Mouse (Mus musculus): ENCODE measurements around the gene Polm. TPM values are rescaled to one million over a fixed set of nuclear protein-coding genes. Genes with fewer than 3 reads are reported as not detected.

The Polm gene
- polyA plus RNA-seq, 1 experiment from 2014 or later = 5.1 TPM

DNA sequence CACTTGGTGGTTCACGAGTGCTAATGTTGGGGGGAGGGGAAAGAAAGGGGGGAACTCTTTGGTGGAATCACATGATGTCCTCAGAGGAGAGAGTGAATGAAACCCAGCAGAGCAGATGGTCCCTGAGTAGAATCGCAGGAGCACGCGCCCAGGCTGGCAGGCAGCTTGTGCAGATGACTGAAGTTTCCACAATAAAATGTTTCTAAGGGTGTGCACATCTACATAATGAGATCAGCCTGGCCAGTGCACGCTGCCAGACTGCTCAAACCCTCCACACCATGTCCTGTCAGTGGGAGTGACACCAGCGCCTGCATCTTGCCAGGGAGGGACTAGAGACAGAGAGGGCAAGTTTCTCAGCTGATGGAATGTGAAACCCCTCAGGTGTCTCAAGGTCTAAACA, 10.9 kb upstream of the Polm start:
- Histone ChIP-seq H3K27ac (ENCODE audit: low read depth, low read length) (no peak overlapping the region), H3K9ac (replicated peaks; ENCODE audit: low read depth, low read length) (no peak overlapping the region), H3K9me3 (ENCODE audit: control insufficient read depth, low read length) (no peaks in the 10 kb centered on the region), H3K36me3 (ENCODE audit: control insufficient read depth, insufficient read depth, low read length) (no peaks in the 10 kb centered on the region), H3K4me3 (ENCODE audit: low read depth, low read length) (no peak overlapping the region), H3K27me3 (ENCODE audit: control insufficient read depth, insufficient read depth, low read length) (no peaks in the 10 kb centered on the region), H3K4me2 (ENCODE audit: low read depth, low read length) (no peak overlapping the region), H3K4me1 (ENCODE audit: control insufficient read depth, insufficient read depth, low read length) (no peaks in the 10 kb centered on the region)
- WGBS = 20% methylated on average over 6 of the region's 6 CpGs
- no peak; the same call in 1 of the 2 replicates for ATAC-seq (ENCODE audit: low read depth)

DNA sequence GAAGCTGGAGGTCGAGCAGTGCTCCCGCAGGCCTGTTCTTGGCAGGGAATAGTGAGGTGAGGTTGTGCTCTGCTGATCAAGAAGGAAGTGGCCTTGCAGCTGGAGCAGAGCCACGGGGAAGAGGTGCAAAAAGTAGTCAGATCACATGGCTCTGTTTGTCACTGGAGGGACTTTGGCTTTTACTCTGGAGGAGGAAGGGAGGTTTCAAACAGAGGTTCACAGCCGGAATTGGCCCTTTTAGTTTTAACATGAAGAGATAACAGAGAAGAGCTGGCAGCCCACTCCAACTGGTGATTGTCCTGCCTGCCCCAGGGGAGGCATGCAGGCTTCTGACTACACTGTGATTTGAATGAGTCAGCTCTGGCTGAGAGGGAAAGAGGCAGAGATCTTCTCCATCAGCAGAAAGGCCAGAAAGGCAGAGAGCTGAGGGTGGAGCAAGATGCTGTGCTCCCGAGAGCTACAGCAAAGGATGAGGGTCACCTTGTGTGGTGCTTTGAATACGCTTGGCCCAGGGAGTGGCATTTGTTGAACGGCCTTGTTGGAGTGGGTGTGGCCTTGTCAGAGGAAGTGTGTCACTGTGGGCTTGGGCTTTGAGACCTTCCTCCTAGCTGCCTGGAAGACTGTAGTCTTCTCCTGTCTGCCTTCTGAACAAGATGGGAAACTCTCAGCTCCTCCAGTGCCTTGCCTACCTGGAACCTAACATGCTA, 9.0 kb upstream of the Polm start:
- no peak for ATAC-seq (ENCODE audit: low read depth)
- WGBS = 68% methylated on average over 7 of the region's 7 CpGs

DNA sequence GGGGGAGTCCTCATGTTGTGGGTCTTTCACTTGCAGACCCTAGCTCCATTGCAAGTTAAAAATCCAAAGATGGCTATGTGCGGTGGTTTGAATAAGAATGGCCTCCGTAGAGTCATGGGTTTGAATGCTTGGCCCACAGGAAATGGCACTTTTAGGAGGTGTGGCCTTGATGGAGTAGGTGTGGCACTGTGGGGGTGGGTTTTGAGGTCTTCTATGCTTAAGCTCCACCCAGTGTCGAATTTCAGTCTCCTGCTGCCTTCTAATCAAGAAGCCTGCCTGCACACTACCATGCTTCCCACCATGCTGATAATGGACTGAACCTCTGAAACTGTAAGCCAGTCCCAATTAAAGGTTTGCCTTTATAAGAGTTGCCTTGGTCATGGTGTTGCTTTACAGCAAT, 5.3 kb upstream of the Polm start:
- no peaks in the 10 kb centered on the region for H3K4me1 ChIP-seq (ENCODE audit: control insufficient read depth, insufficient read depth, low read length)
- H3K4me2 ChIP-seq (ENCODE audit: low read depth, low read length) = no peak overlapping the region
- no peak for ATAC-seq (ENCODE audit: low read depth)
- no peak overlapping the region for H3K9ac ChIP-seq (replicated peaks; ENCODE audit: low read depth, low read length)
- H3K9me3 ChIP-seq (ENCODE audit: control insufficient read depth, low read length) = no peaks in the 10 kb centered on the region
- no peak overlapping the region for H3K27ac ChIP-seq (ENCODE audit: low read depth, low read length)
- H3K4me3 ChIP-seq (ENCODE audit: low read depth, low read length) = no peak overlapping the region
- H3K27me3 ChIP-seq (ENCODE audit: control insufficient read depth, insufficient read depth, low read length) = no peaks in the 10 kb centered on the region
- no peaks in the 10 kb centered on the region for H3K36me3 ChIP-seq (ENCODE audit: control insufficient read depth, insufficient read depth, low read length)
- WGBS = 81% methylated on average over 3 of the region's 3 CpGs

More for the DNA sequence above, 9.0 kb upstream of the Polm start:
- Histone ChIP-seq H3K9ac (replicated peaks; ENCODE audit: low read depth, low read length) (no peak overlapping the region), H3K9me3 (ENCODE audit: control insufficient read depth, low read length) (no peaks in the 10 kb centered on the region), H3K4me3 (ENCODE audit: low read depth, low read length) (no peak overlapping the region), H3K4me1 (ENCODE audit: control insufficient read depth, insufficient read depth, low read length) (no peaks in the 10 kb centered on the region), H3K27ac (ENCODE audit: low read depth, low read length) (no peak overlapping the region), H3K36me3 (ENCODE audit: control insufficient read depth, insufficient read depth, low read length) (no peaks in the 10 kb centered on the region), H3K4me2 (ENCODE audit: low read depth, low read length) (no peak overlapping the region), H3K27me3 (ENCODE audit: control insufficient read depth, insufficient read depth, low read length) (no peaks in the 10 kb centered on the region)

DNA sequence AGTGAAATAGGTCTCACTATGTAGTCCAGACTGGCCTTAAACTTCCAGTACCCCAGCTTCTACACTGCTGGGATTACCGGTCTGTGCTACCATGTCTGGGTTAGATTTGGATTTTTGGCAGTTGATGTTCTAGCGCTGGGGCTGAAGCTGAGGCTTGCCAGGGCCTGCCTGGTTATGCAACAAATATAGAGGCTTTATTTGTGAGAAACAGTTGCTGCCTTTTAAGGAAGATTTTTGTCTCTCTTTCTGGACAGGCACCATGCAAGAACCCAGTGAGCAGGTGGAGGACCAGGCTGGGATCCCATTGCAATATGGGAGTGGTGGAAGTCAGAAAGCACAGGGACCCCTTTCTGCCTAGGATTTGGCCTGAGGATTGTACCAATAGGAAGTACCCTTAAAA, 3.9 kb upstream of the Polm start:
- Histone ChIP-seq H3K4me3 (ENCODE audit: low read depth, low read length) (no peak overlapping the region), H3K4me1 (ENCODE audit: control insufficient read depth, insufficient read depth, low read length) (no peaks in the 10 kb centered on the region), H3K36me3 (ENCODE audit: control insufficient read depth, insufficient read depth, low read length) (no peaks in the 10 kb centered on the region), H3K9ac (replicated peaks; ENCODE audit: low read depth, low read length) (no peak overlapping the region), H3K27ac (ENCODE audit: low read depth, low read length) (no peak overlapping the region), H3K9me3 (ENCODE audit: control insufficient read depth, low read length) (no peaks in the 10 kb centered on the region), H3K27me3 (ENCODE audit: control insufficient read depth, insufficient read depth, low read length) (no peaks in the 10 kb centered on the region), H3K4me2 (ENCODE audit: low read depth, low read length) (no peak overlapping the region)
- no peak for ATAC-seq (ENCODE audit: low read depth)
- 96% methylated on average over 2 of the region's 2 CpGs for WGBS

DNA sequence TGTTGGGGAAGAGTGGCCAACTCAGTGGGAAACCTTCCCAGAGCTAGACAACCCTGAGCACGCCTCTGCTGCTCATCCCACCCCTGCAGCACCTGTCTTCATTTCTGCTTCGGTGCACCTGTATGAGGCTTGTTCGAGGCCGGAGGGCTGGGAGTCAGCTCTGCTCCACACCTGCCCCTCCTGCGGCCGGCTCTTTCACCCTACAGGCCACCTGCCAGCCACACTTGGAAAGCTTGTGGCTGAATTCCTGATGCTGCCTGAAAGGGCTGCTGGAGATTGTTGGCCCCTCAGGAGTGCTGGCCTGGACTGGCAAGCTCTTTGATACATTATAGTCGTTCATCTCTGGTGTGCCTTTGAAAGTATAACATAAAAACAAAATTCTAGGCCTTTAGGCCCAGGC, 2.5 kb upstream of the Polm start:
- no peak for ATAC-seq (ENCODE audit: low read depth)
- Histone ChIP-seq H3K36me3 (ENCODE audit: control insufficient read depth, insufficient read depth, low read length) (no peaks in the 10 kb centered on the region), H3K9me3 (ENCODE audit: control insufficient read depth, low read length) (no peaks in the 10 kb centered on the region), H3K27ac (ENCODE audit: low read depth, low read length) (no peak overlapping the region), H3K27me3 (ENCODE audit: control insufficient read depth, insufficient read depth, low read length) (no peaks in the 10 kb centered on the region), H3K9ac (replicated peaks; ENCODE audit: low read depth, low read length) (no peak overlapping the region), H3K4me2 (ENCODE audit: low read depth, low read length) (no peak overlapping the region), H3K4me1 (ENCODE audit: control insufficient read depth, insufficient read depth, low read length) (no peaks in the 10 kb centered on the region), H3K4me3 (ENCODE audit: low read depth, low read length) (no peak overlapping the region)
- 81% methylated on average over 7 of the region's 7 CpGs for WGBS

DNA sequence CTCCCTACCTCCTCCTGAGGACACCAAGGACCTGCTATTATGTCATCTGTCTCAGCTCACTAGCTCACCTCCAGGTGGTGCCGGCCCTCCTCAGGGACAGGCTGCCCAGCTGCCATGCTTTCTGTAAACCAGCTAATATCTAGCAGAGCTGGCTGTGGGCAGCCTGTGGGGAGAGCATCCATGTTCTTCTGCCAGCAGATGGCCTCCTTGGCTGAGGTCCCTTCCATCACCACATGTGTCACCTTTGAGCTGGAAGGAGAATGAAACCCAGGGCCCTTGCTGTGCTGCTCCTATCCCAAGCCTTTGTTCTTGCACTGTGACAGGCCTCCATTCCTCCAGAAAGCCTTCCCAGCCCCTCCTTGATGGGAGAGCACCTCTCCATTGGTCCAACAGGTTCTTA, 1.7 kb downstream of the Polm start:
- Histone ChIP-seq H3K9me3 (ENCODE audit: control insufficient read depth, low read length) (no peaks in the 10 kb centered on the region), H3K27ac (ENCODE audit: low read depth, low read length) (no peak overlapping the region), H3K27me3 (ENCODE audit: control insufficient read depth, insufficient read depth, low read length) (no peaks in the 10 kb centered on the region), H3K4me3 (ENCODE audit: low read depth, low read length) (no peak overlapping the region), H3K4me1 (ENCODE audit: control insufficient read depth, insufficient read depth, low read length) (no peaks in the 10 kb centered on the region), H3K9ac (replicated peaks; ENCODE audit: low read depth, low read length) (no peak overlapping the region), H3K36me3 (ENCODE audit: control insufficient read depth, insufficient read depth, low read length) (peaks cover 5% of the 10 kb centered on the region; the same call in 1 of the 2 replicates), H3K4me2 (ENCODE audit: low read depth, low read length) (no peak overlapping the region)
- WGBS = 65% methylated on average over 1 of the region's 1 CpGs
- ATAC-seq (ENCODE audit: low read depth) = 0 out of 2 replicates have a peak, but pooled peaks have one; percentile 9

DNA sequence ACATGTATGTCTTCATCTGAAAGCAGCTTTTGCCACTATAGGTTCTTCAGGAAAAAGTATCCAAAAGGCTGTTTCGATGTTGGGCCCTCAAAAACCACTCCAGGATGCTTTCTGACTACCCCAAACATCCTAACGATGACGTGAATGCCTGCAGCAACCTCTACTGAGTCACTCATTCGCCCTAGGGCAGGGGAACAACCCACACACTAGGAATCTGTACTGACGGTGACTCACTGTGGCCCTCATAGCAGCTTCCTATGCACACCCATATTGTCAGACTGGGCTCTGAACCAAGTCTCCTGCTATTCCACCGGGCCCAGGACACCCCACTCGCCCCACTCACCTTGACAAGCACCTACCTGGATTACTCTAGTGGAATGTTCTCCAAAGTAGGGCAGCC, 2.8 kb downstream of the Polm start:
- Histone ChIP-seq H3K9ac (replicated peaks; ENCODE audit: low read depth, low read length) (no peak overlapping the region), H3K36me3 (ENCODE audit: control insufficient read depth, insufficient read depth, low read length) (peaks cover 5% of the 10 kb centered on the region; the same call in 1 of the 2 replicates), H3K4me1 (ENCODE audit: control insufficient read depth, insufficient read depth, low read length) (no peaks in the 10 kb centered on the region), H3K4me3 (ENCODE audit: low read depth, low read length) (no peak overlapping the region), H3K4me2 (ENCODE audit: low read depth, low read length) (no peak overlapping the region), H3K27me3 (ENCODE audit: control insufficient read depth, insufficient read depth, low read length) (no peaks in the 10 kb centered on the region), H3K27ac (ENCODE audit: low read depth, low read length) (no peak overlapping the region), H3K9me3 (ENCODE audit: control insufficient read depth, low read length) (no peaks in the 10 kb centered on the region)
- 91% methylated on average over 7 of the region's 7 CpGs for WGBS
- ATAC-seq (ENCODE audit: low read depth) = no peak

DNA sequence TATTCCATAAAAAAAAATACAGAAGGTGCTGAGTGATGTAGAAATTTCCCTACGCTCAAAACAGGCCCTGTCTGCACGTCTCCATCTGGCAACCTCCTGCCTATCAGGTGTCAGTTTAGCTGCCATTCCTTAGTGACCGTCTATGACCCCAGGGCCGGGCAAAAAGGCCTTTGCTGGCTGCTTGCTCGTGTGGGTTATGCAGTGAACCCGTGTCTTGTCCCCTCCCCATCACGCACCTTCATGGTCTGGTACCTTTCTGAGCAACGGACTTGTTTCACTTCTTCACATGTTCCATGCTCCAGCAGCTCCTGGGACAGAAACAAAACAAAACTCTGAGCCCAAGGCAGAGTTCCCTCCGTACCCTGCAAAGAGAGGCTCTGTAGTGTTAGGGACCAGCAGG, 3.3 kb downstream of the Polm start:
- H3K4me1 ChIP-seq (ENCODE audit: control insufficient read depth, insufficient read depth, low read length) = no peaks in the 10 kb centered on the region
- no peak overlapping the region for H3K4me2 ChIP-seq (ENCODE audit: low read depth, low read length)
- peaks cover 5% of the 10 kb centered on the region for H3K36me3 ChIP-seq (ENCODE audit: control insufficient read depth, insufficient read depth, low read length)
- 93% methylated on average over 9 of the region's 9 CpGs for WGBS
- no peak overlapping the region for H3K27ac ChIP-seq (ENCODE audit: low read depth, low read length)
- no peaks in the 10 kb centered on the region for H3K9me3 ChIP-seq (ENCODE audit: control insufficient read depth, low read length)
- H3K27me3 ChIP-seq (ENCODE audit: control insufficient read depth, insufficient read depth, low read length) = no peaks in the 10 kb centered on the region
- no peak overlapping the region for H3K9ac ChIP-seq (replicated peaks; ENCODE audit: low read depth, low read length)
- no peak for ATAC-seq (ENCODE audit: low read depth)
- H3K4me3 ChIP-seq (ENCODE audit: low read depth, low read length) = no peak overlapping the region

DNA sequence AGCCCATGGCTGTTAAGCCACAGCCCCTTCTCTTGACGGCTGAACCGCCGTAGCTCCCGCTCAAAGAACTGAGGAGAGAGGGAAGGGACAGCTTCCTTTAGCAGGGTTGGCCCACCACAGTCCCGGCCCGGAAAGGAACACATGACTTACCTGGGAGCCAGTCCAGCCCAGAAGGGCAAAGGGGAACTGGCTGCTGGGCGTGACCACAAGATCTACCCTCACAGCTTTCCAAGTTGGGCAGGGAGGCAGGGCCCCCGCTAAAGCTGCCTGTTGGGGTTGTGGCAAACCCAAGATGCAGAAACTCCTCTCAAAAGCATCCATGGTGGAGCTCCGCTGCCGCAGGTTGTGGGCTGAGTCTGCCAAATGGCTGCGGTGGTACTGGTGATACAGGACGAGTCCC, 8.5 kb downstream of the Polm start:
- ATAC-seq (ENCODE audit: low read depth) = no peak

More for the DNA sequence above, 8.5 kb downstream of the Polm start:
- Histone ChIP-seq H3K9ac (replicated peaks; ENCODE audit: low read depth, low read length) (no peak overlapping the region), H3K9me3 (ENCODE audit: control insufficient read depth, low read length) (no peaks in the 10 kb centered on the region), H3K27me3 (ENCODE audit: control insufficient read depth, insufficient read depth, low read length) (no peaks in the 10 kb centered on the region), H3K27ac (ENCODE audit: low read depth, low read length) (no peak overlapping the region), H3K36me3 (ENCODE audit: control insufficient read depth, insufficient read depth, low read length) (peaks cover 5% of the 10 kb centered on the region), H3K4me2 (ENCODE audit: low read depth, low read length) (no peak overlapping the region), H3K4me1 (ENCODE audit: control insufficient read depth, insufficient read depth, low read length) (no peaks in the 10 kb centered on the region), H3K4me3 (ENCODE audit: low read depth, low read length) (no peak overlapping the region)
- WGBS = 93% methylated on average over 12 of the region's 12 CpGs
